Mouse (Mus musculus) embryo, embryonic 11 days (tissue): ENCODE measurements around the gene Eif2b3.

ENCODE experiments used
- DNase-seq: peaks from one replicate; pipeline ENCODE4 v3.0.0-alpha.2; 2015

The Eif2b3 gene

GRCm38 (mm10) chr4:117019206-117020134 lies at the start of gene Eif2b3:
Gene Eif2b3, plus strand, starts transcription at chr4:117019402.
- DNase-seq: peak; percentile 98

GRCm38 (mm10) chr4:116976503-116976902 lies 42.7 kb upstream of the Eif2b3 start:
- no peak for DNase-seq

- no peak for DNase-seq
These were observed 33.5 kb upstream of the Eif2b3 start for GRCm38 (mm10) chr4:116985681-116986080.

- DNase-seq: peak; percentile 74
These were observed 32.6 kb upstream of the Eif2b3 start for GRCm38 (mm10) chr4:116986400-116987121.

GRCm38 (mm10) chr4:116987122-116987456 lies 32.1 kb upstream of the Eif2b3 start:
- no peak for DNase-seq

- no peak for DNase-seq
These were observed 29.5 kb upstream of the Eif2b3 start for GRCm38 (mm10) chr4:116989731-116990130.

GRCm38 (mm10) chr4:116991366-116991765 lies 27.8 kb upstream of the Eif2b3 start:
- peak; percentile 78 for DNase-seq

GRCm38 (mm10) chr4:116993672-116994621 lies 25.3 kb upstream of the Eif2b3 start, which contains the start of gene Urod:
Gene Urod, minus strand, starts transcription at chr4:116994413.
- peak; percentile 98 for DNase-seq

GRCm38 (mm10) chr4:116995131-116995797 lies 23.9 kb upstream of the Eif2b3 start, which contains the start of gene Hectd3:
Gene Hectd3, plus strand, starts transcription at chr4:116995317.
- peak; percentile 85 for DNase-seq

- DNase-seq: peak; percentile 65
These were observed 23.4 kb upstream of the Eif2b3 start for GRCm38 (mm10) chr4:116995798-116996135.

GRCm38 (mm10) chr4:116999513-117000154 lies 19.6 kb upstream of the Eif2b3 start:
- DNase-seq: no peak

- DNase-seq: no peak
These were observed 17.2 kb upstream of the Eif2b3 start for GRCm38 (mm10) chr4:117001957-117002356.

GRCm38 (mm10) chr4:117002543-117003521 lies 16.4 kb upstream of the Eif2b3 start:
- DNase-seq: peak; percentile 84

GRCm38 (mm10) chr4:117004649-117005048 lies 14.6 kb upstream of the Eif2b3 start:
- DNase-seq: no peak

GRCm38 (mm10) chr4:117005611-117006400 lies 13.4 kb upstream of the Eif2b3 start:
- DNase-seq: no peak

- DNase-seq: no peak
These were observed 12.1 kb upstream of the Eif2b3 start for GRCm38 (mm10) chr4:117007058-117007457.

- no peak for DNase-seq
These were observed 9.0 kb upstream of the Eif2b3 start for GRCm38 (mm10) chr4:117010231-117010630.

GRCm38 (mm10) chr4:117013596-117013995 lies 5.6 kb upstream of the Eif2b3 start:
- DNase-seq: no peak

- DNase-seq: no peak
These were observed 4.2 kb upstream of the Eif2b3 start for GRCm38 (mm10) chr4:117014901-117015415.
